Mouse (Mus musculus) midbrain, embryonic 16.5 days (tissue): Measurements from ENCODE around the gene Dtd2. TPM values are rescaled to one million over a fixed set of nuclear protein-coding genes. Genes with fewer than 3 reads are reported as not detected.

Experiments used
- ATAC-seq: fragments of 200-750 bp; cut with Nextera tagmentation; 2 replicates; pipeline ENCODE4 v1.8.0; 2017; ENCODE audit warnings: moderate TSS enrichment
- H3K27ac ChIP-seq: fragments of 300-500 bp; sonication (generic); 2 replicates; pipeline ENCODE4 v1.5.1; 2014; ENCODE audit warnings: mild to moderate bottlenecking, low read length, mixed read lengths
- H3K27me3 ChIP-seq: fragments of 300-500 bp; sonication (generic); 2 replicates; pipeline ENCODE4 v1.6.1; 2014; ENCODE audit warnings: low read depth, low read length, mixed read lengths; ENCODE audit not compliant: control insufficient read depth, insufficient read depth
- H3K36me3 ChIP-seq: fragments of 300-500 bp; sonication (generic); 2 replicates; pipeline ENCODE4 v1.6.1; 2014; ENCODE audit warnings: mild to moderate bottlenecking, low read length, moderate library complexity, mixed read lengths; ENCODE audit not compliant: control insufficient read depth, insufficient read depth
- H3K4me1 ChIP-seq: fragments of 300-500 bp; sonication (generic); 2 replicates; pipeline ENCODE4 v1.6.1; 2014; ENCODE audit warnings: mild to moderate bottlenecking, low read length, mixed read lengths; ENCODE audit not compliant: control insufficient read depth, insufficient read depth
- H3K4me2 ChIP-seq: fragments of 300-500 bp; sonication (generic); 2 replicates; pipeline ENCODE4 v1.6.1; 2014; ENCODE audit warnings: mild to moderate bottlenecking, low read length, mixed read lengths
- H3K4me3 ChIP-seq: fragments of 300-500 bp; sonication (generic); 2 replicates; pipeline ENCODE4 v1.5.1; 2014; ENCODE audit warnings: low read depth, mild to moderate bottlenecking, low read length, moderate library complexity, mixed read lengths
- H3K9ac ChIP-seq: fragments of 300-500 bp; sonication (generic); 2 replicates; pipeline ENCODE4 v1.6.1; 2014; ENCODE audit warnings: low read depth, low read length, mixed read lengths
- H3K9me3 ChIP-seq: fragments of 300-500 bp; sonication (generic); replicated peaks from 2 replicates; pipeline ENCODE4 v1.6.1; 2014; ENCODE audit warnings: mild to moderate bottlenecking, low read length, mixed read lengths; ENCODE audit not compliant: control insufficient read depth, poor library complexity, severe bottlenecking
- WGBS: fragments of 180-500 bp; shearing (Covaris S2); extraction: QIAGEN DNeasy Blood & Tissue Kit; methylation state at CpG from one replicate; pipeline ENCODE4 v1.1.7; 2014; 5-methylcytosine and 5-hydroxymethylcytosine counted together
- polyA plus RNA-seq: library from polyadenylated mRNA; unstranded; fragments of >200 nt; fragmentation: Nextera tagmentation; extraction: Ambion mirVana; gene quantifications from 2 replicates; pipeline ENCODE4 v1.2.1, GENCODE M21; 2015

Dtd2 gene
- polyA plus RNA-seq, 1 experiment from 2014 or later = 24.7 TPM

DNA sequence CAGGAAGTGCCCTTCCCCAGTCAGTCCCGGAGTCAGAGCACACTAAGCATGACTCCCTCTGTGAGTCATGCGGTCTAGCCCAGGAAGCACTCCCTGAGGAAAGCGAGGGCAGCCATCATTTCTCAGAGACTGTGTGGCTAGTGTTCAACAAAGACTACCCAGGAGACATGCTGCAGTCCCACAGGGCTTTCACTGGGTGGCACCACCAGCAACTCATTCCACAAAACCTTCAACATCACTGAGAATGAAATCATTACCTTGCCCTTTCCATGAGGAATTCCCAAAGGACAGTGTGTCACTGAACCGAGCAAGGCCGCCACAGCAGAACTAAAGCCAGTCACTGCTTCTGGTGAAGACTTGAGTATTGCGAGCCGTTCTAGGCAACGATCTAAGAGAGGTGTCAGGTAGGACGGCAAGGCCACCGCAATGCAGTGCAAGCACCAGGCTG is 58.8 kb downstream of the Dtd2 start:
- Histone ChIP-seq H3K27me3 (no peaks in the 10 kb centered on the region), H3K4me1 (no peaks in the 10 kb centered on the region), H3K9me3 (no peaks in the 10 kb centered on the region), H3K36me3 (peaks cover 20% of the 10 kb centered on the region), H3K4me3 (no peak overlapping the region), H3K4me2 (no peak overlapping the region), H3K27ac (no peak overlapping the region), H3K9ac (no peak overlapping the region)
- no peak for ATAC-seq
- 85% methylated on average over 10 of the region's 10 CpGs for WGBS

GRCm38 (mm10) chr12:51945331-51945730 is 61.0 kb downstream of the Dtd2 start:
- Histone ChIP-seq H3K9me3 (no peaks in the 10 kb centered on the region), H3K4me2 (no peak overlapping the region), H3K9ac (no peak overlapping the region), H3K27me3 (no peaks in the 10 kb centered on the region), H3K36me3 (peaks cover 15% of the 10 kb centered on the region), H3K4me1 (no peaks in the 10 kb centered on the region), H3K27ac (no peak overlapping the region), H3K4me3 (no peak overlapping the region)
- ATAC-seq = no peak
- 29% methylated on average over 9 of the region's 9 CpGs for WGBS

DNA sequence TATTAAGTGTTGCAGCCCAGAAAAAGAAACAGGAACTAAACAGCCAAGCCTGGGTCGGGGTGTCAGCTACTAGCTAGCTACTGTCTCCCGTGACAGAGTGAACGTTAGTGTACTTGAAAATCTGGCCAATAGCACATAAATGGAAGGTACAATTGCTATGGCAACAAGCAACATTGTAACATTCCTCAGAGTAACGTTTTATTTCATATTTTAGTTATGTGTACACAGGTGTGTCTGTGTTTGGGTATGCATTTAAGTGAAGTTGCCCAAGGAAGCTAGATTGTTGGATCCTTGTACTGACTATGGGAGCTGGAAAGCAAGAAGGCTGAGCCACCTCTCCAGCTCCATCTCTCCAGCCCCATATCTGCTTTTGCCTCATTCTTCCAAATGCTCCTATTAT is 66.5 kb downstream of the Dtd2 start:
- Histone ChIP-seq H3K4me2 (no peak overlapping the region), H3K4me3 (no peak overlapping the region), H3K27ac (no peak overlapping the region), H3K9ac (no peak overlapping the region), H3K9me3 (no peaks in the 10 kb centered on the region), H3K27me3 (no peaks in the 10 kb centered on the region), H3K4me1 (no peaks in the 10 kb centered on the region), H3K36me3 (peaks cover 2% of the 10 kb centered on the region; the same call in 1 of the 2 replicates)
- ATAC-seq = no peak
- 84% methylated on average over 4 of the region's 4 CpGs for WGBS

Other genes starting within 250 kb of the Dtd2 start
- 34.1 and 36.2 TPM in 2 replicates for gene Hectd1, start 177.0 kb downstream of the Dtd2 start, polyA plus RNA-seq
- gene Heatr5a, start 35.2 kb downstream of the Dtd2 start, polyA plus RNA-seq = 6.9 and 7.1 TPM in 2 replicates
- gene Gpr33, start 21.6 kb upstream of the Dtd2 start, polyA plus RNA-seq = not detected in 2 replicates
- 7.7 and 8.5 TPM in 2 replicates for gene Nubpl, start 91.2 kb upstream of the Dtd2 start, polyA plus RNA-seq